Mouse (Mus musculus): ENCODE measurements around the gene 0610030E20Rik.

DNA sequence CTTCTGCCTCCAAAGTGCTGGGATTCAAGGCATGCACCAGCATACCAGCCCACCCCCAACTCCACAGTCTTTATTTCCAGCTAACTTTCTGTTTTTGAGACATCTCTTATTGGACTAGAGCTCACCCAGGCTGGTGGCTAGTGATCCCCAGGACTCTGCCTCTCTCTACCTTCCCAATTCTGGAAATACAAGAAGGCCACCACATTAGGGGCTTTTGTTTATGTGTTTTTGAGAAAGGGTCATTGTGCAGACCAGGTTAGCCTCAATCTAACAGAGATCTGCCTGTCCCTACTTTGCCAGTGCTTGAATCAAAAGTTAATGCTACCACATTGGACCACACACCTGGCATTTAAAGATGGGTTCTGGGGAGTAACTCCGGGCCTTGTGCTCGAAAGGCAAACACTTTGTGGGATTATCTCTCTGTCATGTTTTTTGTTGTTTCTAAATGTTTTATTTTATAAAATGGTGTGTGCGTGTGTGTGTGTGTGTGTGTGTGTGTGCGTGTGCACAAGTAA, 20.4 kb downstream of the 0610030E20Rik start:
- no peak for TF ChIP-seq CTCF (IDR thresholded peaks at IDR 0.05; ENCODE audit: low read depth)
- TF ChIP-seq EP300 (IDR thresholded peaks at IDR 0.05; ENCODE audit: low read depth): no peak

Measured in heart, postnatal 0 days (tissue).